Mouse (Mus musculus): ENCODE results near the gene Agpat3. TPM values are rescaled to one million over a fixed set of nuclear protein-coding genes. Genes with fewer than 3 reads are reported as not detected.

Gene Agpat3
- 38.7 and 38.8 TPM in 2 replicates for polyA plus RNA-seq (2016; fragmentation: Nextera tagmentation; extraction: Ambion mirVana)

DNA sequence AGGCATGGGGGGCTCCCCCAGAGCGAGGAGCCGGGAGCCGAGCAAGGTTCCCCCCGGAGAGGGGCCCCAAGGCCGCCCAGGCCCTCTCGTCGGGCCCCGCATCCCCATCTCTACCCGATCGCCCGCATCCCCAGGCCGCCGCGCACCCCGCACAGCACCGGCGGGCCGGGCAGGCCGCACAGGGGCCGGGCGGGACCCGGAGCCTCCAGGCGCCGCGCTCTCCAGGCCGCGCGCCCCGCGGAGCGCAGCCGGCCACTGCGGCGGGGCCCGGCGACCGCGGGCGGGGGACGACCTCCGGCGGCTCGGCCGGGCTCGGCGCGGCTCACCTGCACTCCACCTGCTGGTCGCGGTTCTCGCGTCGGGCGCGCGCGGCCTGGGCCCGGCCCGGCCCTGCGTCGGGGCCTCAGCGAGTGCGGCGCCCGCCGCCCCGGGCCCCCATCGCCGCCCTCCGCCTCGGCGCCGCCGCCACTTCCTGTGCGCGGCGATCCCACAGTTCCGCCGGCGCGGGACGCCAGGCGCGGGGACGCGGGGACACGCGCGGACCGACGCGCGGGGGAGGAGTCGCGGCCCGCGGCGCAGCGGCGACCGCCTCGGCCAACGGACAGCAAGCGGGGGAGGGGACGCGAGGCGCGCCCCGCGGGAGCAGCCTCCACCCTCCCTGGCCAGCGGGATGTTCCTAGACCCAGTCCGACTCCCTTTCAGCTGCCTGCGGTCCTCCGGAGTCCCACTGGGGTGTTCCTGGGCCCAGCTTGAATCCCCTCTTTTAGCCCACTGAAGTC lies at the start of gene Agpat3:
TSS of gene Agpat3 (minus strand) at position 603 of the 779 bp plus-strand sequence.
- H3K27ac ChIP-seq, result peak within 1 kb of the TSS; percentile 94
- DNase-seq (ENCODE audit: low spot score), result peak; percentile 77
- WGBS, result 1% methylated on average over 109 of the region's 113 CpGs
- peaks cover 49% of the 10 kb centered on the region for H3K4me1 ChIP-seq
- peak within 1 kb of the TSS; percentile 93 for H3K4me3 ChIP-seq
- H3K36me3 ChIP-seq, result no peaks in the 10 kb centered on the region
- H3K9me3 ChIP-seq (replicated peaks), result no peaks in the 10 kb centered on the region
- H3K27me3 ChIP-seq (ENCODE audit: low read depth, poor library complexity, severe bottlenecking), result no peaks in the 10 kb centered on the region

DNA sequence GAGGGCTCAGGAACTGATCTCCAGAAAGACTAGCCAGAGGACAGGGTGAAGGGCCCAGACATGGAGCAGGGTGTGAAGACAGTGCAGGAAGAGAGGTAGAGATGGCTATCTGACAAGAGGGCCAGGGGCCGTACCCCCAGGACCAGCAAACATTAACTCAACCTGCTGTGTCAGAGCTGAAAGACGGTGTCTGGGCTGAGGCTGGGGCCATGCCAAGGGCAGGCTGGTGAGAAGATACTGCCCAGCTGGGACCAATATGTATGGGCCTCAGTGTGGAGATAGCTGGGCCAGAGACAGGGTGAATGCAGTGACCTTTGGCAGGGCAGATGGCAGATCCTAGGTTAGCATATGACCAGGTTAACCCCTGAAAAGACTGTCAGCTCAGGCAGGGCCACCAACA lies 48.8 kb upstream of the Agpat3 start:
- Histone ChIP-seq H3K4me1 (peaks cover 21% of the 10 kb centered on the region), H3K4me3 (no peak overlapping the region), H3K27ac (no peak overlapping the region), H3K36me3 (peaks cover 77% of the 10 kb centered on the region), H3K9me3 (replicated peaks) (no peaks in the 10 kb centered on the region), H3K27me3 (ENCODE audit: low read depth, poor library complexity, severe bottlenecking) (no peaks in the 10 kb centered on the region)
- WGBS, result 95% methylated on average over 2 of the region's 2 CpGs
- DNase-seq (ENCODE audit: low spot score), result no peak

DNA sequence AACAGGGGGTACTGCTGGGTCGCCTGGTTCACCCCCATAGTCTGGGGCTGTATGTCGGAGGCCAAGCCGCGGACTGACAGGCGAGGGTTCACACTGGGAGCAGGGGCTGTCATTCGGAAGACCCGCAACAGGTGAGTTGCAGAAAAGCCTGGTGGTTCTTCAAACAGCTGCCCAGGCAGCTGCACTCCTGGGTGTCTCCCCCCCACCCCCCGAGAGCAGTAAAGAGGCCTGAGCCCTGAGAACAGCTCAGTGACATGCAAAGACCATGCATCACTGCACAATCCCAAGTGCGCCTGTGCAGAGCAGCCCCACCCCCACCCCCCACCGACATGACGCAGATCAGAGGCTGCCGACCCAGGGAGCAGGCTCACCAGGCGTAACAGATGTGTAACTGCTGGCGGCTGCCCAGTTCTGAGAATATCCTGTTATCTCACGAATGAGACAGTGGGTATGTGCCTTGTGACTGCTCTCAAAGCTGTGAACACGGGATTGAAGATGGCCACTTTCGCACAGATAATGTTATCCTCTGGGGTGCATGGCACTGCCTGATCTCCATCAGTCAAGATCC lies 46.9 kb upstream of the Agpat3 start:
- H3K9me3 ChIP-seq (replicated peaks), result no peaks in the 10 kb centered on the region
- no peak overlapping the region for H3K27ac ChIP-seq
- peak; percentile 48 for DNase-seq (ENCODE audit: low spot score)
- 49% methylated on average over 17 of the region's 17 CpGs for WGBS
- H3K36me3 ChIP-seq, result peaks cover 58% of the 10 kb centered on the region
- peaks cover 33% of the 10 kb centered on the region for H3K4me1 ChIP-seq
- no peak overlapping the region for H3K4me3 ChIP-seq
- H3K27me3 ChIP-seq (ENCODE audit: low read depth, poor library complexity, severe bottlenecking), result no peaks in the 10 kb centered on the region

DNA sequence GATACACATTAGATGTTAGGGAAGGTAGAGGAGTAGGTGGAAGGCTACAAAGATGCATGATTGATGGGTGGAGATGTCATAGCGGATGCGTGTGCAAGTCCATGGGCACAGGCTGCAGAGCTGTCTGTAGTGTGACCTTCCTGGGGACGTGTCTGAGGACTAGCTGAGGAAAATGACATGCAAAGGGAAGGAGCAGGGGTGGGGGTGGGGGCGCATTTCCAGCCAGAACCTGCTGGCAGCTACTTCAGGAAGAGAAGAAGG lies 44.3 kb upstream of the Agpat3 start:
- peaks cover 40% of the 10 kb centered on the region for H3K4me1 ChIP-seq
- peaks cover 32% of the 10 kb centered on the region for H3K36me3 ChIP-seq
- no peak overlapping the region; the same call in 1 of the 2 replicates for H3K4me3 ChIP-seq
- H3K27ac ChIP-seq, result peak overlapping the region; percentile 76; the same call in 1 of the 2 replicates
- WGBS, result 67% methylated on average over 4 of the region's 4 CpGs
- DNase-seq (ENCODE audit: low spot score), result no peak
- peaks cover 12% of the 10 kb centered on the region for H3K27me3 ChIP-seq (ENCODE audit: low read depth, poor library complexity, severe bottlenecking)
- H3K9me3 ChIP-seq (replicated peaks), result no peaks in the 10 kb centered on the region

DNA sequence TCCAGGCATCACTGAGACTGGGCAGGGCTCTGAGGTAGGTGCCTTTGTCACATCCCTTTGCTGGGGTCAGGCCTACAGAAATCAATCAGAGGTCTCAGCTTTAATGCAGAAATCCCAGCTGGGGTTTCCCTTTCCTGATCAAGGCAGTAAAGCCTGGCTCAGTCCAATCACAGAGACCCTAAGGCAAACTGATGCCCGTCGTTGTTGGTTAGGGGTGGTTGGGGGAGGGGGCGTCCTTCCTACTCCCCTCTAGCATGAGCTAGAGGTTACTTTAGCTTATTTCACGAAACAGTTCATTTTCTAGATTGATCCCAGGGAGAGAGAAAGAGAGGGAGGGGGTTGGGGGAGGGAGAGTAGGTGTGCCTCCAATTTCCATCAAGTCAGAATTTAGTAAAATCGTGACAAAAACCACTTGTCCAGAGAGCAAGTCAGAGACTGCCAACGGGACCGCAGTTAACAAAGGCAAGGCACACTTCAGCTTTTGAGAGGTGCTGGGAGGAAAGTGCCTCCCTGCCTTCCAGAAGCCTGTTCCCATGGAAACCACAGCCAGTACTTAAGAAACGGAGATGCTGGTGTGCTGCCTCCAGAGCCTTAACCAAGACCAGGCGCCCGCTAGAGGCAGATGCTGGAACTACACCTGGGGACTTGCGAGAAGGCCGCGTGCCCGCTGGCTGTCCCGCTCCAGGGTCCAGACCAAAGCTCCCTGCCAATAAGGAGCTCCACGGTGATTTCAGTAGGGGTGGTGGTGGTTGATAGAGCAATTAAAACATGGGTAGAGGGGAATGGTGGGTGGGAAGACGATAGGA lies 43.7 kb upstream of the Agpat3 start:
- H3K9me3 ChIP-seq (replicated peaks), result no peaks in the 10 kb centered on the region
- H3K27me3 ChIP-seq (ENCODE audit: low read depth, poor library complexity, severe bottlenecking), result peaks cover 18% of the 10 kb centered on the region
- WGBS, result 4% methylated on average over 17 of the region's 17 CpGs
- DNase-seq (ENCODE audit: low spot score), result peak; percentile 99
- H3K4me3 ChIP-seq, result peak overlapping the region; percentile 14; the same call in 1 of the 2 replicates
- H3K4me1 ChIP-seq, result peaks cover 40% of the 10 kb centered on the region
- peaks cover 27% of the 10 kb centered on the region for H3K36me3 ChIP-seq
- peak overlapping the region; percentile 76 for H3K27ac ChIP-seq

DNA sequence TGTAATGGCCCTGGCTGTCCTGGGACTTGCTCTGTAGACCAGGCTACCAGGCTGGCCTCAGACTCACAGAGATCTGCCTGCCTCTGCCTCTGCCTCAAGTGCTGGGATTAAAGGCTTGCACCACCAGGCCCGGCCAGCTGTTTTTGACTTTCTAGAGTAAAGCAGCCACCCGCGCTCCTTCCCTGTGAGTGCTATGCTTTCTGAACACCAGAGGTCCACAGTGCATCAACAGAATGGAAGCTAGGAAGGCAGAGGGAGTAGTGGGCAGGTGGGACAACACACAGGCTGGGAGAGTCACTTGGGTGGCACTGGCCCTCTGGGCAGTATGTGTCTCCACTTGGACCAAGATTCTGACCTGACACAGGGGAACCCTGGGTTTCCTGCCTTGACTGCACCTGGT lies 43.1 kb upstream of the Agpat3 start:
- H3K4me1 ChIP-seq, result peaks cover 47% of the 10 kb centered on the region
- H3K27ac ChIP-seq, result peak overlapping the region; percentile 76
- WGBS, result 83% methylated on average over 3 of the region's 3 CpGs
- H3K9me3 ChIP-seq (replicated peaks), result no peaks in the 10 kb centered on the region
- H3K36me3 ChIP-seq, result peaks cover 20% of the 10 kb centered on the region
- H3K4me3 ChIP-seq, result no peak overlapping the region; the same call in 1 of the 2 replicates
- H3K27me3 ChIP-seq (ENCODE audit: low read depth, poor library complexity, severe bottlenecking), result peaks cover 24% of the 10 kb centered on the region
- DNase-seq (ENCODE audit: low spot score), result no peak

DNA sequence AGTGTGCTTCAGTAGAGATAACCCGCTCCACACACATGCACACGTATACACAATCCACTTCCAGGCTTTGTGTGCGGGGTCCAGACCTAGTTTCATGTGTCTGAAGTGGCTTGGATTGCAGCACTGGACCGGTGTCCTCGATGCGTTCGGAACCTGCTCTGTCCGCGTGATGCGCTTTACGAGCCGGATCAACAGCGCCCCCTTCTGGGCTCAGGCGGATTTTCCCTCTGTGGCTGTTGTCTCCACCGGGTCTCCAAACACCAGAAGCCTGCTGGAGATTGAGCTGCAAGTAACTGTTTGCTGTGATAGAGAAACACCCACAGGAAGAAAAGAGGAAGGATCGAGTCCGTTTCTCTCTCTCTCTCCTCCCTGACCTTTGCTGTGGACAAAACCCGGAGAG lies 39.8 kb upstream of the Agpat3 start:
- H3K36me3 ChIP-seq, result no peaks in the 10 kb centered on the region
- DNase-seq (ENCODE audit: low spot score), result peak; percentile 89
- H3K4me1 ChIP-seq, result peaks cover 40% of the 10 kb centered on the region
- no peak overlapping the region for H3K27ac ChIP-seq
- H3K4me3 ChIP-seq, result no peak overlapping the region
- H3K9me3 ChIP-seq (replicated peaks), result no peaks in the 10 kb centered on the region
- H3K27me3 ChIP-seq (ENCODE audit: low read depth, poor library complexity, severe bottlenecking), result peaks cover 43% of the 10 kb centered on the region
- 3% methylated on average over 18 of the region's 18 CpGs for WGBS

DNA sequence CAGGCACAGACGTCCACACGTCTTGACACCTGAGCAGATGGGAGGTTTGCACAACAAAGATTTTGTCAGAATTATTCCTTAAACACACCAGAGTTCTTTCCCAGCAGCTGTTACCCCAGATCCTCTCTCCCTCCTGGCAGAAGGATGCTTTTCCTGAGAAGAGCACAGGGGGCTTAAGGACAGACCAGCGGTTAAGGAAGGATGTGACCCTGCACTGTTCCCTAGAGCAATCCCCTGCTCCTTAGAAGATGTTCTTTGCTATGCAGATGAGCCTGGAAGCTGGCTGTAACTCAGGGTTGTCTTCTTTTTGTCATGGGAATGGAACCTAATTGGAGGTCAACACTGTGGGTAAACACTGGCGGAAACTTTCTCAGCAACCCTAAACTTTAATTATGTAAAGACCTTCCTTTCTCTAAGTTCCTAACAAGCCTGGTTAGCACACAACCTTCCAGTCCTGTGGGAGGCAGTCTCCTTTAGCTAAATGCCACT lies 38.7 kb upstream of the Agpat3 start:
- Histone ChIP-seq H3K27ac (no peak overlapping the region), H3K27me3 (ENCODE audit: low read depth, poor library complexity, severe bottlenecking) (peaks cover 43% of the 10 kb centered on the region), H3K4me1 (peaks cover 32% of the 10 kb centered on the region), H3K36me3 (no peaks in the 10 kb centered on the region), H3K9me3 (replicated peaks) (no peaks in the 10 kb centered on the region), H3K4me3 (no peak overlapping the region)
- 11% methylated on average over 4 of the region's 4 CpGs for WGBS
- DNase-seq (ENCODE audit: low spot score), result no peak

DNA sequence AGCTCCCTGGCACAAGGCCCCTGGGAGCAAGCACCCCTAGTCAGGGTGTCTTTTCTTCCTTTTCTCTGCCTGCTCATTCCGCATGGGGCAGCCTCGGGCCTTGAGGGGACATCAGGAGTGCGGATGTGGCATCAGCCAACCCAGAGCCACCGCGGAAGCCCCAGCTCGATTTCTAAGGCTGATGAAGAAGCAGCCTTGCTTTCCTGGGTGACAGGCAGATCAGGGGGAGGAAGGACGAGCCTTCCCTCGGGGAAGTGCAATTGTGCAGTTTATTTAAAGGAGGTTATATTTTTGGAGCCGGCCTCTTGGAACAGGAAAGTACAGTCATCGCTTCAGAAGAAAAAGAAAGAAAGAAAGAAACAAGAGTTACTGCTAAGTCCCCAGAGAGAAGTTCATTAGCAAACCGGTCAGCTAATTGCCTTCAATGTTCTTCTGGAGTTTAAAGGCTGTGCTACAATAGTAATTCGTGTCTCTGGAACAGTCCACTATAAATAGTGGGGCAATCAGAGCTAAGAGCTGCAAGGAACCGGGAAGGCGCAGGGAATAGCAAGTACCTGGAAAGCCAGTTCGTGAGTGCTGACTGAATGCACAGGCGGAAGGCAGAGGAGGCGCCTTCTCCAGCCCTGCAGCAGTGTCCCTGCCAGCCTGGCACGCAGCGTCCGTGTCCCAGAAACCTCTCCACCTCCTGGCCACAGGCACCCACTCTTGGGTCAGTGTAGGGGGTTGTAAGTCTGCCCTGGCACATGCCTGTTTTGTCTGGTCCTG lies 36.1 kb upstream of the Agpat3 start:
- 64% methylated on average over 20 of the region's 20 CpGs for WGBS
- H3K4me1 ChIP-seq, result peaks cover 22% of the 10 kb centered on the region
- no peak for DNase-seq (ENCODE audit: low spot score)
- peaks cover 43% of the 10 kb centered on the region for H3K27me3 ChIP-seq (ENCODE audit: low read depth, poor library complexity, severe bottlenecking)
- no peak overlapping the region for H3K27ac ChIP-seq
- H3K4me3 ChIP-seq, result no peak overlapping the region
- H3K9me3 ChIP-seq (replicated peaks), result no peaks in the 10 kb centered on the region
- no peaks in the 10 kb centered on the region for H3K36me3 ChIP-seq

DNA sequence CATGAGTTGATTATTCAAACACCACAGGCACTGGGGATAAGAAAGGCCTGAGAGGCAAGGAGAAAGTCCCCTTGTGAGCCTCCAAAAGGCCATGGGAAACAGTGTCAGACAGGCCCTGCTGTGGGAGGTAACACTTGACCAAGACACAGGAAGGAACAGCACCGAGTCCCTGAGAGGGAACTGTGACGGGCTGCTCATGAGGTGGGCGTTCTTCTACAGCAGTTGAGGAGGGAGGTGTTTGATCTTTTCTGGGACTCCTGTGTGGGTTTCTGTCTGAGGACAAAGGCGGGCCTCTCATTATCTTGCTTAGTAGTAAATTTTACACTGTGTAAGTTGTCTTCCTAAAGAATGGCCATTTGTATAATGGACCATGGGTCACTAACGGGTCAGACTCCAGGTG lies 33.2 kb upstream of the Agpat3 start:
- Histone ChIP-seq H3K4me3 (no peak overlapping the region), H3K27ac (no peak overlapping the region), H3K27me3 (ENCODE audit: low read depth, poor library complexity, severe bottlenecking) (peaks cover 20% of the 10 kb centered on the region), H3K36me3 (no peaks in the 10 kb centered on the region), H3K9me3 (replicated peaks) (no peaks in the 10 kb centered on the region), H3K4me1 (peaks cover 6% of the 10 kb centered on the region; the same call in 1 of the 2 replicates)
- WGBS, result 69% methylated on average over 5 of the region's 5 CpGs
- DNase-seq (ENCODE audit: low spot score), result no peak

DNA sequence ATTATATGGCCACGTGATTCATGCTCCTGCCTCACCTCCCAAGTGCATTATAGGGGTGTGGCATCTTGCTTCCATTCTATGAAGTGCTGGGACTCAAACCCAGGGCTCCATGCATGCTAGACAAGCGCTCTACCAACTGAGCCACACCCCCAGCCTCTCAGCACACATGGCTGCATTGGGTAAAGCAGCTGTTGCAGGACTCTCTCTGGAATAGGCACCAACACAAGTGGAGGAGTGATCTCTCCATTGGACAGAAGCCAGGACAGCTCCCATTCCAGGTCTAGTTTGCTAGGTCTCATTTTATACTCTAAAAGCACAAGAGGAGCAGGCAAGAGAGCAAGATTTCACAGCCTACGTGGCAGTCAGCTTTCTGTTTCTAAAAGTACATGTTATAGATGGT lies 31.3 kb upstream of the Agpat3 start:
- H3K27me3 ChIP-seq (ENCODE audit: low read depth, poor library complexity, severe bottlenecking), result peaks cover under 1% of the 10 kb centered on the region
- WGBS, result 81% methylated on average over 3 of the region's 3 CpGs
- no peak overlapping the region for H3K27ac ChIP-seq
- H3K9me3 ChIP-seq (replicated peaks), result no peaks in the 10 kb centered on the region
- no peak for DNase-seq (ENCODE audit: low spot score)
- H3K36me3 ChIP-seq, result no peaks in the 10 kb centered on the region
- peaks cover under 1% of the 10 kb centered on the region; the same call in 1 of the 2 replicates for H3K4me1 ChIP-seq
- no peak overlapping the region for H3K4me3 ChIP-seq

DNA sequence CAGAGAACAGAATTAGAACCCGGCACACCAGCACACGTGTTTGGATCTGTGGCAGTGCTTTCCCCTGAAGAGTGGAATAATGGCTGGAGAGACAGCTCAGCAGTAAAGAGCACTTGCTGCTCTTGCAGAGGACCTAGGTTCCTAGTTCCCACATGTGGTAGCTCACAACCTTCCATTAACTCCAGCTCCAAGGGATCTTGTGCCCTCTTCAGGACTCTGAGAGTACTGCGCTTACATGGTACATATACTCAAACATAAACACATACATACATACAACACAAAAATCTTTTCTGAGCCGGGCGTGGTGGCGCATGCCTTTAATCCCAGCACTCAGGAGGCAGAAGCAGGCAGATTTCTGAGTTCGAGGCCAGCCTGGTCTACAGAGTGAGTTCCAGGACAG lies 26.2 kb upstream of the Agpat3 start:
- 95% methylated on average over 7 of the region's 7 CpGs for WGBS

More for the DNA sequence above, 26.2 kb upstream of the Agpat3 start:
- no peak for DNase-seq (ENCODE audit: low spot score)
- Histone ChIP-seq H3K9me3 (replicated peaks) (no peaks in the 10 kb centered on the region), H3K4me1 (peaks cover 6% of the 10 kb centered on the region; the same call in 1 of the 2 replicates), H3K36me3 (no peaks in the 10 kb centered on the region), H3K4me3 (no peak overlapping the region), H3K27ac (no peak overlapping the region), H3K27me3 (ENCODE audit: low read depth, poor library complexity, severe bottlenecking) (no peaks in the 10 kb centered on the region)

Measured in limb, embryonic 10.5 days (tissue).